Mouse (Mus musculus) kidney, postnatal 0 days (tissue): ENCODE measurements around the gene Esrrg. TPM values are rescaled to one million over a fixed set of nuclear protein-coding genes. Genes with fewer than 3 reads are reported as not detected.
A peak's percentile ranks its signal among the peaks of the same experiment; 100 is the strongest.

Experiments
- ATAC-seq: fragments of 200-750 bp; cut with Nextera tagmentation; replicated peaks from 2 replicates; pipeline ENCODE4 v1.8.0; 2017; ENCODE audit warnings: low read depth, moderate number of reproducible peaks, moderate TSS enrichment, moderate library complexity; ENCODE audit not compliant: low FRiP score
- DNase-seq: peaks from one replicate; pipeline ENCODE4 v3.0.0-alpha.2; 2016; ENCODE audit warnings: low spot score
- H3K27ac ChIP-seq: fragments of 300-500 bp; sonication (generic); 2 replicates; pipeline ENCODE4 v1.5.1; 2014; ENCODE audit warnings: mild to moderate bottlenecking
- H3K27me3 ChIP-seq: fragments of 300-500 bp; sonication (generic); 2 replicates; pipeline ENCODE4 v1.6.1; 2014; ENCODE audit warnings: low read length, mixed read lengths; ENCODE audit not compliant: insufficient read depth
- H3K36me3 ChIP-seq: fragments of 300-500 bp; sonication (generic); 2 replicates; pipeline ENCODE4 v1.6.1; 2014; ENCODE audit warnings: low read length, mixed read lengths; ENCODE audit not compliant: insufficient read depth
- H3K4me1 ChIP-seq: fragments of 300-500 bp; sonication (generic); replicated peaks from 2 replicates; pipeline ENCODE4 v1.6.1; 2014; ENCODE audit warnings: antibody characterized with exemption, low read length, mixed read lengths; ENCODE audit not compliant: insufficient read depth
- H3K4me2 ChIP-seq: fragments of 300-500 bp; sonication (generic); 2 replicates; pipeline ENCODE4 v1.6.1; 2014; ENCODE audit warnings: mild to moderate bottlenecking, low read length, moderate library complexity, mixed read lengths
- H3K4me3 ChIP-seq: fragments of 300-500 bp; sonication (generic); replicated peaks from 2 replicates; pipeline ENCODE4 v1.5.1; 2014; ENCODE audit warnings: low read depth, low read length
- H3K9ac ChIP-seq: fragments of 300-500 bp; sonication (generic); 2 replicates; pipeline ENCODE4 v1.6.1; 2014; ENCODE audit warnings: low read depth, low read length
- H3K9me3 ChIP-seq: fragments of 300-500 bp; sonication (generic); replicated peaks from 2 replicates; pipeline ENCODE4 v1.6.1; 2016; ENCODE audit warnings: low read length, inconsistent platforms, mixed read lengths
- CTCF ChIP-seq: IDR thresholded peaks from 2 replicates; pipeline ENCODE4 v1.5.1; 2016; ENCODE audit warnings: antibody characterized with exemption, low read depth, mild to moderate bottlenecking, moderate library complexity
- WGBS: fragments of 180-500 bp; shearing (Covaris S2); extraction: QIAGEN DNeasy Blood & Tissue Kit; methylation state at CpG from one replicate; pipeline ENCODE4 v1.1.7; 2014; 5-methylcytosine and 5-hydroxymethylcytosine counted together
- polyA plus RNA-seq: library from polyadenylated mRNA; unstranded; fragments of >200 nt; fragmentation: Nextera tagmentation; extraction: Ambion mirVana; gene quantifications from 2 replicates; pipeline ENCODE4 v1.2.1, GENCODE M21; 2015

Esrrg gene
- polyA plus RNA-seq, 1 experiment from 2014 or later = 26.0 TPM

DNA sequence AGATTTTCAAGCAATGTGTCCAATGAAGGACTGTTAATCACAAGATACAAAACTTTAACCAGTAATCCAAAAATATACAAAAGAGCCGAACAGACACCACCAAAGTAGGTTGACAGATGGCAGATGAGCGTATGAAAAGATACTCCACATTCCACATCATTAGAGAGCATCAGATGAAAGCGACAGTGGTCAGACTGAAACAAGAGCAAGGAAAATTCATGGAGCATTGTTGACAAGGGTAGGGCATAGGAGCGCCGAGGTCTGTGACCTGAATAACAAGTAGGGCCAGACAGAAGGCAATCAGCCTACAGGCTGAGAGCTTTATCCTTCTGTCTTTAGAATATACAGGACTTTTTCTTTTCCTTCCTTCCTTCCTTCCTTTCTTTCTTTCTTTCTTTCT is 157.0 kb downstream of the Esrrg start:
- Histone ChIP-seq H3K4me3 (no peak overlapping the region), H3K4me2 (no peak overlapping the region), H3K27me3 (no peaks in the 10 kb centered on the region), H3K4me1 (0 out of 2 replicates have a peak, but pooled peaks cover 6% of the 10 kb centered on the region), H3K9me3 (no peaks in the 10 kb centered on the region), H3K27ac (no peak overlapping the region), H3K9ac (no peak overlapping the region), H3K36me3 (no peaks in the 10 kb centered on the region)
- ATAC-seq (no peak), DNase-seq (no peak)
- TF ChIP-seq CTCF = no peak
- 59% methylated on average over 5 of the region's 5 CpGs for WGBS

GRCm38 (mm10) chr1:187767355-187767754 is 158.8 kb downstream of the Esrrg start:
- ATAC-seq = no peak
- DNase-seq = no peak
- Histone ChIP-seq H3K9me3 (no peaks in the 10 kb centered on the region), H3K4me1 (0 out of 2 replicates have a peak, but pooled peaks cover 6% of the 10 kb centered on the region), H3K27me3 (no peaks in the 10 kb centered on the region), H3K27ac (no peak overlapping the region), H3K9ac (no peak overlapping the region), H3K4me2 (no peak overlapping the region), H3K36me3 (no peaks in the 10 kb centered on the region), H3K4me3 (no peak overlapping the region)
- no peak for TF ChIP-seq CTCF
- 65% methylated on average over 2 of the region's 2 CpGs for WGBS

DNA sequence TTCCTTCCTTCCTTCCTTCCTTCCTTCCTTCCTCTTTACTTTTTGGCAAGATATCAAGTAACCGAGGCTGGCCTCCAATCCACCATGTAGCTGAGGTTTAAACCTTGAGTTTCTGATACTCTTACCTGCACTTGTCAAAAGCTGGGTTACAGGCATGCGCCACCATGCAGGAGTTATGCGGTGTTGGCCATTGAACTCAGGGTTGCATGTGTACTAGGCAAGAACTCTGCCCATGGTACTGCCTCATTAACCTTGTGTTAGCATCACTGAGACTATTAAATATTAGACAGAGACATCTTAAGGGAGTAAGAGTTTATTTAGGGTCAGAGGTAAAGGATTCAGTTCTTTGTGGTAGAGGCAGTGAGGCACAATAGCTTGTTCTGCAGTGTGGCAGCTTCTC is 161.6 kb downstream of the Esrrg start:
- Histone ChIP-seq H3K4me2 (no peak overlapping the region), H3K9ac (no peak overlapping the region), H3K36me3 (no peaks in the 10 kb centered on the region), H3K27me3 (no peaks in the 10 kb centered on the region), H3K4me1 (0 out of 2 replicates have a peak, but pooled peaks cover 3% of the 10 kb centered on the region), H3K9me3 (no peaks in the 10 kb centered on the region), H3K4me3 (no peak overlapping the region), H3K27ac (no peak overlapping the region)
- no peak for TF ChIP-seq CTCF
- WGBS = 52% methylated on average over 3 of the region's 3 CpGs
- DNase-seq = peak; percentile 33
- ATAC-seq = peak; percentile 59; the same call in 1 of the 2 replicates

DNA sequence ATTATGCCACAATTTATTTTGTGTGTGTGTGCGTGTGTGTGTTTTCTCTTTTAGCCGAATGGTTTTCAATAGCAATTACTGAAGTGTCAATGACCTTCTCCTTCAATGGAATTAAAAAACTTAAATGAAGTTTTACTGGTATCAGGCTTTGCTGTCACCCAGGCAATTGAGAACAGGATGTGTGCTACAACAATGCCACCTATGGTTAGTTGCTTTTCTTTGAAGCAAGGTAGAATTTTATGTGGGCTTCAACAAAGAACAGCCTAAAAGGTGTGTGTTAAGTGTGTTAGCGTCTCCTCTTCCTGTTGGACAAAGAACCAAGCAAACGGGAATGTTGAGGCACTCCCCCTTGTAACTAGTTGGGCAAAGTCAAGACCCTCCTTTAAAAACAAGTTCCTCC is 162.5 kb downstream of the Esrrg start:
- no peak overlapping the region for H3K9ac ChIP-seq
- WGBS = 56% methylated on average over 4 of the region's 4 CpGs
- no peak for DNase-seq
- no peak overlapping the region for H3K4me3 ChIP-seq
- ATAC-seq = no peak
- no peak overlapping the region for H3K27ac ChIP-seq
- peak; percentile 44; the same call in 1 of the 2 replicates for TF ChIP-seq CTCF
- no peaks in the 10 kb centered on the region for H3K27me3 ChIP-seq
- H3K4me1 ChIP-seq = 0 out of 2 replicates have a peak, but pooled peaks cover 3% of the 10 kb centered on the region
- H3K9me3 ChIP-seq = no peaks in the 10 kb centered on the region
- no peak overlapping the region for H3K4me2 ChIP-seq
- no peaks in the 10 kb centered on the region for H3K36me3 ChIP-seq

- WGBS = 75% methylated on average over 10 of the region's 10 CpGs
- no peaks in the 10 kb centered on the region for H3K4me1 ChIP-seq
- H3K9me3 ChIP-seq = no peaks in the 10 kb centered on the region
- TF ChIP-seq CTCF = no peak
- no peak overlapping the region for H3K4me2 ChIP-seq
- no peak for DNase-seq
- no peaks in the 10 kb centered on the region for H3K36me3 ChIP-seq
- no peak overlapping the region for H3K4me3 ChIP-seq
- ATAC-seq = no peak
- no peaks in the 10 kb centered on the region for H3K27me3 ChIP-seq
- H3K9ac ChIP-seq = no peak overlapping the region
- no peak overlapping the region for H3K27ac ChIP-seq
Observed at GRCm38 (mm10) chr1:187779589-187780178, 171.1 kb downstream of the Esrrg start.

GRCm38 (mm10) chr1:187785226-187785625 is 176.6 kb downstream of the Esrrg start:
- Histone ChIP-seq H3K4me2 (no peak overlapping the region), H3K4me3 (no peak overlapping the region), H3K9me3 (no peaks in the 10 kb centered on the region), H3K27ac (no peak overlapping the region), H3K36me3 (no peaks in the 10 kb centered on the region), H3K4me1 (no peaks in the 10 kb centered on the region), H3K27me3 (no peaks in the 10 kb centered on the region), H3K9ac (no peak overlapping the region)
- ATAC-seq (no peak), DNase-seq (no peak)
- 72% methylated on average over 4 of the region's 4 CpGs for WGBS
- TF ChIP-seq CTCF = no peak
